In the genomic region with DNA sequence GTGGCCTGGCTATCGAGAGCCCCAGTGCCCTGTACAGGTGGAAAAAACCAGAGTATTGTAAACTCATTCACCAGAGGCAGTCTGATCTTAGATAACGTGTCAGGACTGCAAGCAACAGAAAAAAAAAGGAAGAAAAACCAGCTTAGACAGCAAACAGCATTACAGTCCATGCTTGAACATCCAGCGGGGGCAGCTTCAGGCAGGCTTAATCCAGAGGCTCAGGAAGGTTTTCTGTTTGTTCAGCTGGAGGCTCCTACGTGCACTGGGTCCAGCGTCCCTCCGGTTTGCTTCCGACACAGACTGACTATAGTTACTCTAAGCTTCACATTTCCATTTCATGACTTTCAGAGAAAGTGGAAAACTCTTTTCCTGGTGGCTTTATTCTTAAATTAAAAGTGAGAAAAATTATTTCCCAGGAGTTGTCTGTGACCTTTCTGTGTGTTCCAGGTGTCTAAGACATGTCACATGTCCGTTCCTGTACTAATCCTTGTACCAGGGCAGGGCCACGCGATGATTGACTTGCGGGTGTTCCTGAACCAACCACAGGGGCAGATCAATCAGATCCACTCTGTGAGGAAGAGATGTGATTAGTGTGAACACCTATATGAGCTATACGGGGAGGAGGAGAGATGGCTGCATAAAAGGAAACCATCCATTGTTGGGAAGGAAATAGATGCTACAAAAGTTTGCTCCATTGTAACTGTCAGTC, we compare ENCODE assay signal across 14 mouse cellular contexts.
A peak's percentile ranks its signal among the peaks of the same experiment; 100 is the strongest.
DNase-seq lines count a peak whose midpoint lies in the region; ATAC-seq lines count a peak whose summit lies in the region.
"Had no signal": no experiment of that assay in that cellular context is flagged by ENCODE, and none has a peak within 500 bp of the region (broad histone marks: within the 10 kb centered on the region; RNA-seq: fewer than 3 reads in every experiment).

No protein-coding gene starts in this region.

- H3K36me3 ChIP-seq in midbrain, embryonic 10.5 days, result no peaks in the 10 kb centered on the region
- no peaks in the 10 kb centered on the region for H3K36me3 ChIP-seq in midbrain, embryonic 15.5 days (replicated peaks)
- H3K36me3 ChIP-seq in stomach, embryonic 16.5 days (ENCODE audit: control insufficient read depth, insufficient read depth, low read length), result no peaks in the 10 kb centered on the region
- no peaks in the 10 kb centered on the region for H3K36me3 ChIP-seq in forebrain, embryonic 15.5 days
- H3K36me3 ChIP-seq: lung, embryonic 15.5 days; neural tube, embryonic 12.5 days had no signal

- H3K4me2 ChIP-seq in midbrain, embryonic 15.5 days, result no peak overlapping the region; the same call in 1 of the 2 replicates
- H3K4me2 ChIP-seq in stomach, embryonic 16.5 days (ENCODE audit: low read depth, low read length), result peak overlapping the region; percentile 32
- no peak overlapping the region for H3K4me2 ChIP-seq in forebrain, embryonic 15.5 days (replicated peaks)
- H3K4me2 ChIP-seq: lung, embryonic 15.5 days; neural tube, embryonic 12.5 days had no signal

- WGBS in midbrain, embryonic 10.5 days, result 56% methylated on average over 12 of the region's 12 CpGs
- WGBS in midbrain, embryonic 15.5 days, result 45% methylated on average over 12 of the region's 12 CpGs
- WGBS in stomach, embryonic 16.5 days, result 43% methylated on average over 12 of the region's 12 CpGs
- WGBS in forebrain, embryonic 15.5 days, result 65% methylated on average over 12 of the region's 12 CpGs

- H3K4me3 ChIP-seq in midbrain, embryonic 10.5 days, result no peak overlapping the region
- H3K4me3 ChIP-seq in midbrain, embryonic 15.5 days, result no peak overlapping the region
- H3K4me3 ChIP-seq in stomach, embryonic 16.5 days (replicated peaks; ENCODE audit: low read length), result peak overlapping the region; percentile 3; the same call in 1 of the 2 replicates
- no peak overlapping the region for H3K4me3 ChIP-seq in forebrain, embryonic 15.5 days
- H3K4me3 ChIP-seq: lung, embryonic 15.5 days; neural tube, embryonic 12.5 days had no signal

- H3K9me3 ChIP-seq in midbrain, embryonic 10.5 days (replicated peaks), result no peaks in the 10 kb centered on the region
- H3K9me3 ChIP-seq in midbrain, embryonic 15.5 days, result no peaks in the 10 kb centered on the region
- H3K9me3 ChIP-seq in stomach, embryonic 16.5 days (replicated peaks; ENCODE audit: control insufficient read depth, low read length), result no peaks in the 10 kb centered on the region
- H3K9me3 ChIP-seq in forebrain, embryonic 15.5 days, result no peaks in the 10 kb centered on the region
- H3K9me3 ChIP-seq: lung, embryonic 15.5 days; neural tube, embryonic 12.5 days had no signal

- peak; percentile 31 for DNase-seq in midbrain, embryonic 10.5 days (ENCODE audit: low spot score)
- peak; percentile 75 for DNase-seq in gonadal fat pad, adult 2 months (ENCODE audit: low read depth)
- peak; percentile 10 to 49 for DNase-seq in kidney, postnatal 25 days
- no peak for DNase-seq in MN1 (ENCODE audit: low spot score)
- DNase-seq: gastrocnemius, postnatal 10 days; heart, postnatal 4 days; layer of hippocampus, postnatal 36 days; right cerebral cortex, postnatal 14 days had no signal

- H3K27me3 ChIP-seq in midbrain, embryonic 10.5 days (ENCODE audit: low read depth, poor library complexity, severe bottlenecking), result no peaks in the 10 kb centered on the region
- H3K27me3 ChIP-seq in midbrain, embryonic 15.5 days (replicated peaks), result no peaks in the 10 kb centered on the region
- no peaks in the 10 kb centered on the region for H3K27me3 ChIP-seq in stomach, embryonic 16.5 days (ENCODE audit: control insufficient read depth, insufficient read depth, low read length)
- no peaks in the 10 kb centered on the region for H3K27me3 ChIP-seq in forebrain, embryonic 15.5 days
- H3K27me3 ChIP-seq: lung, embryonic 15.5 days; neural tube, embryonic 12.5 days had no signal

- peak overlapping the region; percentile 52 for H3K27ac ChIP-seq in midbrain, embryonic 10.5 days (replicated peaks)
- no peak overlapping the region for H3K27ac ChIP-seq in midbrain, embryonic 15.5 days
- H3K27ac ChIP-seq in stomach, embryonic 16.5 days (ENCODE audit: low read length), result peak overlapping the region; percentile 78
- no peak overlapping the region for H3K27ac ChIP-seq in forebrain, embryonic 15.5 days (replicated peaks)
- H3K27ac ChIP-seq: lung, embryonic 15.5 days; neural tube, embryonic 12.5 days had no signal

- H3K4me1 ChIP-seq in midbrain, embryonic 10.5 days, result peaks cover 25% of the 10 kb centered on the region
- H3K4me1 ChIP-seq in midbrain, embryonic 15.5 days, result no peaks in the 10 kb centered on the region
- no peaks in the 10 kb centered on the region for H3K4me1 ChIP-seq in stomach, embryonic 16.5 days (ENCODE audit: control insufficient read depth, insufficient read depth, low read length)
- no peaks in the 10 kb centered on the region for H3K4me1 ChIP-seq in forebrain, embryonic 15.5 days
- H3K4me1 ChIP-seq: neural tube, embryonic 12.5 days had no signal

- H3K9ac ChIP-seq in midbrain, embryonic 15.5 days, result no peak overlapping the region
- no peak overlapping the region for H3K9ac ChIP-seq in stomach, embryonic 16.5 days (ENCODE audit: low read length)
- H3K9ac ChIP-seq in forebrain, embryonic 15.5 days (replicated peaks), result no peak overlapping the region
- H3K9ac ChIP-seq: lung, embryonic 15.5 days; neural tube, embryonic 12.5 days had no signal

- ATAC-seq in midbrain, embryonic 15.5 days (replicated peaks), result no peak; the same call in 1 of the 2 replicates
- peak; percentile 88 for ATAC-seq in stomach, embryonic 16.5 days (ENCODE audit: insufficient read depth, low FRiP score)
- ATAC-seq in erythroid progenitor cell, adult 5-6 weeks (replicated peaks; ENCODE audit: low FRiP score, poor library complexity, severe bottlenecking), result no peak
- no peak for ATAC-seq in forebrain, embryonic 15.5 days (replicated peaks)

Comparison
In these comparisons a context has a peak if more than half of its experiments do, and no peak if none do; other contexts are left out.
1. H3K27ac ChIP-seq: peak in midbrain, embryonic 10.5 days (single experiment) and stomach, embryonic 16.5 days (single experiment); none in midbrain, embryonic 15.5 days (single experiment) and forebrain, embryonic 15.5 days (single experiment).